Mouse (Mus musculus) inflammation-experienced regulatory T-cells (primary cell): ENCODE data around the gene Plagl1. TPM values are rescaled to one million over a fixed set of nuclear protein-coding genes. Genes with fewer than 3 reads are reported as not detected.

Experiments
- polyA plus RNA-seq, 2 experiments: library from polyadenylated mRNA; unstranded; fragments of 100-300 nt; shearing (Covaris generic); gene quantifications; one replicate each; pipeline ENCODE4 v1.2.1; 2017

The Plagl1 gene
- polyA plus RNA-seq = 1 to 10 TPM; 2.1 to 4.4 TPM

DNA sequence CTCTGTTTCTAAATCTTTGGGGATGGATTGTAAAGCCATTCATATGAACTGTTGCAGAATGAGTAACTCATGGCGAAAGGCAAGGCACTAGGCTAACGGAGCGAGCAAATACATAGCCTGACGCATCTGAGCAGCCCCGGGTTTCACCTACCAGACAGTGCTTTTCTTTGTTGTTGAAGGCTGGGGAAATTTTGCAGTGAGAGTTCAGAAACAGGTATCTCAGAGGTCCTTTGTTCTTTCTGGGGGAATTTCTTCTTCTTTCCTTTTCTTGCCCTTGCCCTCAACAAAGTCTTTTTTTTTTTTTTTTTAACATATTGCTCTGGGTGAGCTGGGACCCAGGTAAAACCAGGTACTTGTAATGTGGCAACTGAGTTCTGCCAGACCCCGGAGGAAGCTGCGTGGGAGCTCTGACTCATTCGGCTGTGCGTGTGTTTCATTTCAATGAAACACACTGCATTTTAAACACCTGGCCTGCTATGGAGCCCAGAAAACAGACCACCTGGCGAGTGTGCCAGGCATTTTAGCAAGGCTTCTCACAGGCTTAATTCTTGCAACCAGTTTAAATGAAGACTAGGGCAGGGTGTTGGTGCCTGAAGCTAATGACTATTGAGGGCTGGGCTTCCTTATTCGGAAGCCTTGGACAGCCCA, at the start of gene Plagl1:
Plagl1 (plus strand) TSS at position 484 of the 648 bp plus-strand sequence.

DNA sequence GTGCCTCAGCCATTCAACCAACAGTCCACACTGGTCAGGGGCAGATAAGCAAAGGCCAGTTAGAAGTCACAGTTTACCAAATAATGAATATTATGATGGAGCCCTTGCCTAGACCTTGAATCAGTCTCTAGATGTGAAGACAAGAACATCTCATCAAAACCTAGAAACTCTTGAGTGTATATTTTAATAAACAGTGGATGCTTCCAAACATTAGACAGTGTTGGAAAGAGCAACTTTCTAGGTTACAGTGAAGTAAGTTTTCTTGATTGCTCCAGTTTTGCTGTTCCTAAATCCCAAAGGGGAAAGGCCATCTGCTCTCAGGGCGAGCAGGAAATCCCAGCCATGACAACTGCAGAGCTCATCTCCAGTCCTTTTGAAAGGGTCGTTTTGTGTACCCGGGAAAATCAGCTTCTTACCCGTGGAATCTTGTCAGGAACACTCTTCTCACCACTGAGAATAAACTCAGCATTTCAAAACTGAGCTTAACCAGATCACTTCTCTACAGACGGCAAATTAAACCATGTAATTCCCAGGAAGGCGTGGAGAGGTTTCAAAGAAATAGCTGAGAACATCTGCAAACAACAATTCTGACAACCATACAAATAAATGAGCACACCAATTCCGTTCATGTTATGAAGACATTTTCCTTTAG, 117.8 kb downstream of the Plagl1 start, which contains the start of gene Zc2hc1b:
Zc2hc1b (minus strand) TSS at position 51 of the 652 bp plus-strand sequence.

Other genes with a start within 250 kb of the Plagl1 start
- 100 to 1,000 TPM; 245 to 269 TPM for gene Utrn, start 191.1 kb upstream of the Plagl1 start, polyA plus RNA-seq
- gene Stx11, start 96.2 kb upstream of the Plagl1 start, polyA plus RNA-seq = 10 to 100 TPM; 24.2 to 61.7 TPM
- gene Sf3b5, start 55.2 kb upstream of the Plagl1 start, polyA plus RNA-seq = 10 to 100 TPM; 27.7 to 33.1 TPM
- gene Zc2hc1b, start 117.5 kb downstream of the Plagl1 start, polyA plus RNA-seq = 1 to 10 TPM in 1 of 2 experiments, not detected in 1; 1.2 TPM
- 10 to 100 TPM; 41.4 to 46.4 TPM for gene Ltv1, start 132.7 kb downstream of the Plagl1 start, polyA plus RNA-seq